Mouse (Mus musculus) G1E (cell line): ENCODE results near the gene Nosip. TPM values are rescaled to one million over a fixed set of nuclear protein-coding genes. Genes with fewer than 3 reads are reported as not detected.
"Not testable (repeated sequence)": the region's sequence is repeated elsewhere in the genome, so short reads cannot be mapped to it uniquely, and the experiment has no call there.

Experiments
- ATAC-seq: 2 replicates; pipeline ENCODE4 v1.8.0; 2016; ENCODE audit warnings: mild to moderate bottlenecking; ENCODE audit not compliant: insufficient number of reproducible peaks, poor library complexity, low FRiP score, severe bottlenecking; ENCODE audit errors: extremely low read depth
- DNase-seq: peaks from one replicate; pipeline ENCODE4 v3.0.0; 2012; ENCODE audit warnings: low spot score
- H3K27me3 ChIP-seq: 2 replicates; pipeline ENCODE4 v1.6.1; 2012; ENCODE audit warnings: mild to moderate bottlenecking, low read length, inconsistent platforms; ENCODE audit not compliant: insufficient read depth
- H3K36me3 ChIP-seq: replicated peaks from 2 replicates; pipeline ENCODE3; 2012; ENCODE audit warnings: mild to moderate bottlenecking, inconsistent platforms
- H3K4me1 ChIP-seq: 2 replicates; pipeline ENCODE4 v1.6.1; 2012; ENCODE audit warnings: low read depth, low read length, inconsistent platforms, mixed read lengths; ENCODE audit not compliant: insufficient read depth
- H3K4me3 ChIP-seq: 2 replicates; pipeline ENCODE4 v1.5.1; 2012; ENCODE audit warnings: low read depth, mild to moderate bottlenecking, inconsistent platforms, low read length, moderate library complexity, mixed read lengths
- H3K9me3 ChIP-seq: replicated peaks from 2 replicates; pipeline ENCODE4 v1.6.1; 2012; ENCODE audit warnings: inconsistent platforms
- CTCF ChIP-seq: IDR thresholded peaks from 2 replicates; pipeline ENCODE4 v1.5.1; 2012; ENCODE audit warnings: low read depth, low read length, inconsistent platforms, mixed read lengths
- GATA1 ChIP-seq: IDR thresholded peaks from 2 replicates; pipeline ENCODE4 v1.6.1; 2012; ENCODE audit warnings: borderline replicate concordance, low read length, inconsistent platforms, mixed read lengths
- GATA2 ChIP-seq: IDR thresholded peaks from 2 replicates; pipeline ENCODE4 v1.6.1; 2012; ENCODE audit warnings: low read depth, low read length, inconsistent platforms, borderline replicate concordance
- POLR2AphosphoS5 ChIP-seq: IDR thresholded peaks from 2 replicates; pipeline ENCODE4 v1.6.1; 2012; ENCODE audit warnings: low read depth, low read length, inconsistent platforms; ENCODE audit not compliant: insufficient replicate concordance
- TAL1 ChIP-seq: conservative IDR thresholded peaks from 2 replicates; pipeline ENCODE4 v1.6.1; 2012; ENCODE audit warnings: low read depth, low read length, inconsistent platforms, mixed read lengths
- polyA plus RNA-seq: library from polyadenylated mRNA; stranded (reverse); fragments of >175 nt; gene quantifications from 2 replicates; pipeline ENCODE4 v1.2.3, GENCODE M21; 2012
- total RNA-seq, 2 experiments: library from RNA; stranded (forward) in 1 of 2; stranded (reverse) in 1 of 2; fragments of 200-1000 nt in 1 of 2; fragments of >200 nt in 1 of 2; fragmentation: Nextera tagmentation in 1 of 2; gene quantifications; 2 replicates each; pipeline ENCODE4 v1.2.3; 2014 to 2017

Gene Nosip
- total and polyA plus RNA-seq, 3 experiments = 43.6 to 110 (median 49.4) TPM

DNA sequence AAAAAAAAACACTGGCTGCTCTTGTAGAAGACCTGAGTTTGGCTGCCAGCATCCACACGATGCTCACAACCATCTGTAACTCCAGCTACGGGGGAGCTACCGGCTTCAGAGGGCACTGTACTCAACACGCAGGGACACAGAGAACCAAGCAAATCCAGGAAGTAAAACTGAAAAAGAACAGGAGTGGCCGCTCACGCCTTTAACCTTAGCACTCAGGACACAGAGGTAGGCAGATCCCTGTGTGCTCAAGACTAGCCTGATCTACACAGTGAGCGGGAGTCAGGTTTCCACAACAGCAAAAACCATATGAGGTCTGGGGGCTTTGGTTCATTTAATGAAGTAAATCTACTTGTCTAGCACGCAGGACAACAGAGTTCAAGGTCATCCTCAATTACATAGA lies 43.3 kb downstream of the Nosip start:
- Histone ChIP-seq H3K4me1 (peaks cover 12% of the 10 kb centered on the region), H3K9me3 (no peaks in the 10 kb centered on the region), H3K4me3 (no peak overlapping the region), H3K27me3 (peaks cover 55% of the 10 kb centered on the region), H3K36me3 (no peaks in the 10 kb centered on the region)
- TF ChIP-seq TAL1 = no peak
- TF ChIP-seq POLR2AphosphoS5 = no peak
- TF ChIP-seq CTCF = no peak
- no peak for TF ChIP-seq GATA2
- no peak for TF ChIP-seq GATA1
- no peak for DNase-seq
- ATAC-seq = no peak

DNA sequence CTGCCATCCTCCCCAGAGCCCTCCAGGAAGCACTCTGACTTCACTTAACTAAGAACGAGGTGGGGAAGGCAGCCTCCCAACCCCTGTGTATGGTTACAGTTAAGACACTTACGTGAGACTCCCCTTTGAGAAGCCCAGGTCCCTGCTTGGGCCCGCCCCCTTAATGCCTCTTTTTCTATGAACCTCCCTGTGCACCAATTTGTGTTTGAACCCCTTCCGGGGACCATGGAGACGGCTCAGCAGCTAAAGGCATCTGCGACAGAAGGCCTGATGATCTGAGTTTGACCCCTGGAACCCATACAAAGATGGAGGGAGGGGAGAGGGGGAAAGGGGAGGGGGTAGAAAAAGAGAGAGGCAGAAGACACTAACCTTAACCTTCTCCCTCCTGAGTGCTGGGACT lies 44.2 kb downstream of the Nosip start:
- H3K9me3 ChIP-seq = no peaks in the 10 kb centered on the region
- no peaks in the 10 kb centered on the region for H3K36me3 ChIP-seq
- no peak for TF ChIP-seq GATA2
- no peak for TF ChIP-seq GATA1
- H3K4me3 ChIP-seq = no peak overlapping the region
- H3K4me1 ChIP-seq = peaks cover 15% of the 10 kb centered on the region
- no peak for ATAC-seq
- H3K27me3 ChIP-seq = peaks cover 57% of the 10 kb centered on the region
- DNase-seq = no peak

DNA sequence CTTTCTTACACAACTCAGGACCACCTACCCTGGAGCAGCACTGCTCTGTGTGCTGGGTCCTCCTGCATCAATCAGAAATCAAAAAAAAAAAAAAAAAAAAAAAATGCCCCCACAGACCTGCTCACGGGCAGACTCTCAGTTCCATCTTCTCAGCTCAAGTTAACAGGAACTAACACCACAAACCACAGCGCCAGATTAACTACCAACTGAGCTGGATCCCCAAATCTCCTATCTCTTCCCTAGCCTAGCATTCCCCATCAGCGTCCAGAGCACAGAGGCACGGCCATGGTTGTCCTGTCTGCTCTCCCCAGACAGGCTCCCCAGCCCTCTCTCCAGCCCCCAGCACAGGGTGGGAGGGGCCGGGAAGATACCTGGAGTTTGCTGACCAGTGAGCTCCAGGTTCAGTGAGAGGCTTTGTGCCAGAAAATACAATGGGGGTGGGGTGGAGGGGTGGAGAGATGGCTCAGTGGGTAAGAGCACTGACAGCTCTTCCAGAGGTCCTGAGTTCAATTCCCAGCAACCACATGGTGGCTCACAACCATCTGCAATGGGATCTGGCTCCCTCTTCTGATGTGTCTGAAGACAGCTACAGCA lies 44.9 kb downstream of the Nosip start:
- Histone ChIP-seq H3K4me3 (no peak overlapping the region), H3K36me3 (no peaks in the 10 kb centered on the region), H3K4me1 (peaks cover 20% of the 10 kb centered on the region), H3K9me3 (no peaks in the 10 kb centered on the region), H3K27me3 (peaks cover 50% of the 10 kb centered on the region)
- no peak for TF ChIP-seq GATA2
- no peak for TF ChIP-seq TAL1
- TF ChIP-seq GATA1 = no peak
- TF ChIP-seq POLR2AphosphoS5 = no peak
- no peak for TF ChIP-seq CTCF
- no peak for DNase-seq
- ATAC-seq = no peak

DNA sequence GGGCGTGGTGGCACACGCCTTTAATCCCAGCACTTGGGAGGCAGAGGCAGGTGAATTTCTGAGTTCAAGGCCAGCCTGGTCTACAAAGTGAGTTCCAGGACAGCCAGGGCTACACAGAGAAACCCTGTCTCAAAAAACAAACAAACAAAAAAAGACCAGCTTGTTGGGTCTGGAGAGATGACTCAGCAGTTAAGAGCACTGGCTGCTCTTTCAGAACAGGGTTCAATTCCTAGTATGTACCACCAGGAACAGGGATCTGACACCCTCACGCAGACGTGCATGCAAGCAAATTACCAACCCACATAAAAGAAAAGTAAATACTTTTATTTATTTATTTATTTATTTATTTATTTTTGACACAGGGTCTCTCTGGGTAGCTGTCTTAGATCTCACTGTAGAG lies 47.9 kb downstream of the Nosip start:
- not testable (repeated sequence) for ATAC-seq, H3K4me3 ChIP-seq, H3K36me3 ChIP-seq, DNase-seq, H3K9me3 ChIP-seq
- Histone ChIP-seq H3K27me3 (peaks cover 24% of the 10 kb centered on the region), H3K4me1 (peaks cover 27% of the 10 kb centered on the region)

GRCm38 (mm10) chr7:45111940-45112339 lies 49.7 kb downstream of the Nosip start:
- no peaks in the 10 kb centered on the region for H3K36me3 ChIP-seq
- TF ChIP-seq CTCF = no peak
- no peak for TF ChIP-seq GATA1
- TF ChIP-seq TAL1 = no peak
- TF ChIP-seq GATA2 = no peak
- no peak for TF ChIP-seq POLR2AphosphoS5
- H3K4me3 ChIP-seq = no peak overlapping the region
- ATAC-seq (no peak), DNase-seq (no peak)
- H3K4me1 ChIP-seq = peaks cover 31% of the 10 kb centered on the region
- no peaks in the 10 kb centered on the region for H3K9me3 ChIP-seq
- peaks cover 7% of the 10 kb centered on the region for H3K27me3 ChIP-seq

GRCm38 (mm10) chr7:45112529-45112928 lies 50.3 kb downstream of the Nosip start:
- no peak for DNase-seq

DNA sequence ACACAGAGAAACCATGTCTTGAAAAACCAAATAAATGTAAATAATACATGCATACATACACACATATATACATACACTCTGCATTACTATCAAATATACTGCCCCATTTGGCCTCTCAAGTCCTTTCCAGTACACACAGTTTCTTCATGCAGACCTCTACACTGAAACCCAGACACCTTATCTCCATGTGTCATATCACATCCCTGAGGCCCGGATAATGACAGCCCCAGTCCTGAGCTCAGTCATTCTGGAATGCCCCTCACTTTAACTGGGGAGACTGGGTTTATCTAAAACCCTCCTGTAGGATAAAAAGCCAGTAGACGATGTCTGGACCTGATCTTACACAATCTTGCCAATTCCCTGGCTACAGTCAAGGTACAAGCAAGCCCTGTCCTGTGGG lies 51.2 kb downstream of the Nosip start:
- ATAC-seq = no peak
- no peaks in the 10 kb centered on the region for H3K9me3 ChIP-seq
- DNase-seq = no peak
- peaks cover 13% of the 10 kb centered on the region for H3K36me3 ChIP-seq
- peaks cover 44% of the 10 kb centered on the region for H3K4me1 ChIP-seq
- H3K4me3 ChIP-seq = no peak overlapping the region
- no peak for TF ChIP-seq GATA1
- TF ChIP-seq POLR2AphosphoS5 = no peak
- no peak for TF ChIP-seq TAL1
- no peak for TF ChIP-seq CTCF
- no peak for TF ChIP-seq GATA2
- peaks cover 2% of the 10 kb centered on the region; the same call in 1 of the 2 replicates for H3K27me3 ChIP-seq

More at GRCm38 (mm10) chr7:45112529-45112928, 50.3 kb downstream of the Nosip start:
- ATAC-seq = no peak
- Histone ChIP-seq H3K4me3 (no peak overlapping the region), H3K27me3 (peaks cover 2% of the 10 kb centered on the region; the same call in 1 of the 2 replicates), H3K36me3 (peaks cover 4% of the 10 kb centered on the region), H3K4me1 (peaks cover 35% of the 10 kb centered on the region), H3K9me3 (no peaks in the 10 kb centered on the region)
- TF ChIP-seq GATA2 (no peak), GATA1 (no peak), TAL1 (no peak), CTCF (no peak), POLR2AphosphoS5 (no peak)
